Mouse (Mus musculus): ENCODE measurements around the gene Etfrf1. TPM values are rescaled to one million over a fixed set of nuclear protein-coding genes. Genes with fewer than 3 reads are reported as not detected.

Gene Etfrf1
- polyA plus RNA-seq, 1 experiment from 2014 or later: 30.8 TPM

DNA sequence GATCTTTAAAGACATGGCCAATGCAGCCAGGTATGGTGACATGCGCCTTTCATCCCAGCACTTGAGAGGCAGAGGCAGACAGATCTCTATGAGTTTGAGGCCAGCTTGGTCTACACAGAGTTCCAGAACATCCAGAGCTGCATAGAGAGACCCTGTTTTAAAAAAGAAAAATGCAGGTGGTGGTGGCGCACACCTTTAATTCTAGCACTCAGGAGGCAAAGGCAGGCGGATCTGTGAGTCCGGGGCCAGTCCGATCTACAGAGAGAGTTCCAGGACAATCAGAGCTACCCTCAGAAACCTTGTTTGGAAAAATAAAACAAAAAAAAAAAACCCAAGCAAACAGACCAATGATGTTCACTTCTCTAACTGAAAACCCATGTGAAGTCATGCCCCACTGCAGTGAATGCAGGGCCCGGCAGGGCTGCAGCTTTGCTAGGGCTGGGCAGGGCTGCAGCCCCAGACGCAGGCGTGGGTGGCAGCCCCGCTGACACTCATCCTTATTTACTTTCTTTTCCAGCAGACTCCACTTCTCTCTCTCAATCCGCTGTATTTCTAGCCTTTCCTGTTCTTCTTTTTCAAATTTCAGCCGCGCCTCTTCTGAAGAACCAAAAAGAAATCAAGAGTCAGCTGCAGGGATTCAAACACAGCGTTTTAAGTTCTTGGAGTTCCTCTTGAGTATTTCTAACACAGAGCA is 8.4 kb upstream of the Etfrf1 start:
- 84% methylated on average over 13 of the region's 13 CpGs for WGBS
- peak; percentile 9 for DNase-seq (ENCODE audit: low spot score)

DNA sequence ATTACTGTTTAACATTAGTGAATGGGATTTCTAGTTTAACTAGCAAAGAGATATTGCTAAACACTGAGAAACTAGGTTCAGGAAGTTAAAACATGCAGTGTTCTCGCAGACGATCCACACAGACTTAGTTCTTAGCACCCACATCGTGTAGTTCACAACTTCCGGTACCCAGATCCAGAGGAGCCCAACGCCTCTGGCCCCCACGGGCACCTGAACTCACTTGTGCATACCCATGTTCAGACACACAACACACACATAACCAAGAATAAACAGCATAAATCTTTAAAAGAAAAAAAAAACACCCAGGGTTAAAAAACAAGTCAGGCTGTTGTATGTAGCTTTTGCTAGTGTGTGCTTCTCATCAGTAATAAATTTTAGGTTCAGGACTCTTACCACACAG is 6.5 kb upstream of the Etfrf1 start:
- no peak overlapping the region for H3K27ac ChIP-seq
- no peaks in the 10 kb centered on the region for H3K36me3 ChIP-seq
- DNase-seq (ENCODE audit: low spot score): no peak
- no peaks in the 10 kb centered on the region for H3K9me3 ChIP-seq (replicated peaks)
- H3K27me3 ChIP-seq (ENCODE audit: low read depth, poor library complexity, severe bottlenecking): no peaks in the 10 kb centered on the region
- 93% methylated on average over 6 of the region's 6 CpGs for WGBS
- H3K4me3 ChIP-seq: no peak overlapping the region
- no peaks in the 10 kb centered on the region for H3K4me1 ChIP-seq

More for the DNA sequence above, 8.4 kb upstream of the Etfrf1 start:
- no peak overlapping the region for H3K27ac ChIP-seq
- no peaks in the 10 kb centered on the region for H3K27me3 ChIP-seq (ENCODE audit: low read depth, poor library complexity, severe bottlenecking)
- no peaks in the 10 kb centered on the region for H3K9me3 ChIP-seq (replicated peaks)
- H3K4me1 ChIP-seq: no peaks in the 10 kb centered on the region
- no peak overlapping the region for H3K4me3 ChIP-seq
- H3K36me3 ChIP-seq: no peaks in the 10 kb centered on the region

- peak; percentile 6 for DNase-seq (ENCODE audit: low spot score)
- Histone ChIP-seq H3K4me1 (peaks cover 2% of the 10 kb centered on the region; the same call in 1 of the 2 replicates), H3K27ac (no peak overlapping the region), H3K4me3 (no peak overlapping the region), H3K36me3 (no peaks in the 10 kb centered on the region), H3K27me3 (ENCODE audit: low read depth, poor library complexity, severe bottlenecking) (no peaks in the 10 kb centered on the region), H3K9me3 (replicated peaks) (no peaks in the 10 kb centered on the region)
- WGBS: 77% methylated on average over 10 of the region's 10 CpGs
Measured at GRCm38 (mm10) chr6:145205142-145205541, 5.8 kb upstream of the Etfrf1 start.

- Histone ChIP-seq H3K27me3 (ENCODE audit: low read depth, poor library complexity, severe bottlenecking) (no peaks in the 10 kb centered on the region), H3K4me1 (peaks cover 12% of the 10 kb centered on the region), H3K36me3 (no peaks in the 10 kb centered on the region), H3K4me3 (peak overlapping the region; percentile 81), H3K27ac (0 out of 2 replicates have a peak overlapping the region, but pooled peaks have one; percentile 97), H3K9me3 (replicated peaks) (no peaks in the 10 kb centered on the region)
- DNase-seq (ENCODE audit: low spot score): no peak
- 45% methylated on average over 8 of the region's 8 CpGs for WGBS
Measured at GRCm38 (mm10) chr6:145210056-145210680, 766 bp upstream of the Etfrf1 start.

- Histone ChIP-seq H3K4me3 (peak overlapping the region; percentile 81), H3K9me3 (replicated peaks) (no peaks in the 10 kb centered on the region), H3K27me3 (ENCODE audit: low read depth, poor library complexity, severe bottlenecking) (no peaks in the 10 kb centered on the region), H3K36me3 (peaks cover 9% of the 10 kb centered on the region), H3K27ac (peak overlapping the region; percentile 97), H3K4me1 (peaks cover 12% of the 10 kb centered on the region)
- no peak for DNase-seq (ENCODE audit: low spot score)
- WGBS: 4% methylated on average over 21 of the region's 21 CpGs
Measured at GRCm38 (mm10) chr6:145211376-145212305, 707 bp downstream of the Etfrf1 start.

DNA sequence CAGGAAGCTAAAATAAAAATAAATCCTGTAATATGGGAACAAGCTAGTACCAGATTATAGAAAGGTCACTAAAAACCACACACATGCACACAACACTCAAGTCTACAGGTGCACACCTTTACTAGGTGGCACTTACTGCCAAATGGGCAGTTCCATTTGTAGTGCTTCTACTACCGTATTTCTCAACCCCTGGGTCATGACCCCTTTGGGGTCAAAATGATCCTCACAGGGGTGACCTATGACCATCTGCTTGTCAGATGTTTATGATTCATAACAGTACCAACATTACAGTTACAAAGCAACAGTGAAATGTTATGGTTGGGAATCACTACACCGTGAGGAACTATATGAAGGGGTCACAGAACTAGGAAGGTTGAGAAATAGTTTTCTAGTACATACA is 3.0 kb downstream of the Etfrf1 start:
- H3K4me1 ChIP-seq: peaks cover 12% of the 10 kb centered on the region
- no peak overlapping the region for H3K27ac ChIP-seq
- peaks cover 20% of the 10 kb centered on the region for H3K36me3 ChIP-seq
- no peak for DNase-seq (ENCODE audit: low spot score)
- H3K4me3 ChIP-seq: no peak overlapping the region
- no peaks in the 10 kb centered on the region for H3K27me3 ChIP-seq (ENCODE audit: low read depth, poor library complexity, severe bottlenecking)
- WGBS: 83% methylated on average over 2 of the region's 2 CpGs
- no peaks in the 10 kb centered on the region for H3K9me3 ChIP-seq (replicated peaks)

DNA sequence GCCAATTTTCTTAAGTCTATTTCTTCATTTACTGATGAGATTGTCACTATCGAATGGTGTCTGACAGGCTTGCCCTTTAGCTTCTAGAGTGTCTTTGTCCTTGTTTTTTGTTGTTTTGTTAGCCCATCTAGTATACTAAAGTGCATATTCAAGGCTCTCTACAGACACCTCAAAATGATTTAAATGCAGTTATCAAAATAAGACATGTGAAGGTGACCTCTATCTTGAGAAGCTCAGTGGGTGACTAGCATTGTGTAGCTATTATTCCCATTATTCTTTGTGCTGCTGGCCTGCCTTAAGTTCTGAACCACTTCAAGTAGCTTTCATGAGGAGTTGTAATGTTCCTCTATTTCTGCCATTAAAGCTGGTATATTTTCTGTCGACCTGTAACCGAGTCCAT is 4.9 kb downstream of the Etfrf1 start:
- Histone ChIP-seq H3K36me3 (peaks cover 36% of the 10 kb centered on the region), H3K27me3 (ENCODE audit: low read depth, poor library complexity, severe bottlenecking) (no peaks in the 10 kb centered on the region), H3K4me3 (no peak overlapping the region), H3K27ac (no peak overlapping the region), H3K9me3 (replicated peaks) (no peaks in the 10 kb centered on the region), H3K4me1 (peaks cover 6% of the 10 kb centered on the region)
- no peak for DNase-seq (ENCODE audit: low spot score)
- 91% methylated on average over 3 of the region's 3 CpGs for WGBS

DNA sequence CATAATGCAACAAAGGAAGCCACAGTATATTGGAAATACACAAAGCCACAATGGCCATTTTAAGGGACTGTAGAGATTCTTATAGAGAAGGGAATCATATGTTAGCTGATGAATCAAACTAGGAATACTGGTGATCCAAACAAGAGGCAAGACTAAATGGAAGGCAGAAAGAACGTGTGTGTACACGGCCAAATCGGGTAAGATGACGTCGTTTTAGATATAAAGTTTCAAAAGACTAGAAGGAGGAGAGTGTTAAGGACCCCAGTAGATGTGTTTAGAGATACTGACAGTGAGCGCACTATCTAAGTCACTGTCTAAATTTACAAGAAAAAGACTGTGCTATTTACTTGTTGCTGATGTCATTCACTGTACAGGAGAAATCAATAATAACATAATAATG is 13.3 kb downstream of the Etfrf1 start:
- no peak overlapping the region for H3K27ac ChIP-seq
- no peaks in the 10 kb centered on the region for H3K4me1 ChIP-seq
- WGBS: 95% methylated on average over 6 of the region's 6 CpGs
- peaks cover 52% of the 10 kb centered on the region for H3K36me3 ChIP-seq
- no peak for DNase-seq (ENCODE audit: low spot score)
- no peaks in the 10 kb centered on the region for H3K9me3 ChIP-seq (replicated peaks)
- no peak overlapping the region for H3K4me3 ChIP-seq
- H3K27me3 ChIP-seq (ENCODE audit: low read depth, poor library complexity, severe bottlenecking): no peaks in the 10 kb centered on the region

GRCm38 (mm10) chr6:145226296-145226695 is 15.4 kb downstream of the Etfrf1 start:
- 96% methylated on average over 3 of the region's 3 CpGs for WGBS
- Histone ChIP-seq H3K4me3 (no peak overlapping the region), H3K27me3 (ENCODE audit: low read depth, poor library complexity, severe bottlenecking) (no peaks in the 10 kb centered on the region), H3K9me3 (replicated peaks) (no peaks in the 10 kb centered on the region), H3K36me3 (peaks cover 53% of the 10 kb centered on the region), H3K4me1 (no peaks in the 10 kb centered on the region), H3K27ac (no peak overlapping the region)
- DNase-seq (ENCODE audit: low spot score): no peak

GRCm38 (mm10) chr6:145234391-145234790 is 23.5 kb downstream of the Etfrf1 start:
- H3K4me3 ChIP-seq: no peak overlapping the region
- H3K27ac ChIP-seq: no peak overlapping the region
- H3K4me1 ChIP-seq: no peaks in the 10 kb centered on the region
- H3K9me3 ChIP-seq (replicated peaks): no peaks in the 10 kb centered on the region
- peaks cover 57% of the 10 kb centered on the region for H3K36me3 ChIP-seq
- H3K27me3 ChIP-seq (ENCODE audit: low read depth, poor library complexity, severe bottlenecking): no peaks in the 10 kb centered on the region
- DNase-seq (ENCODE audit: low spot score): no peak
- WGBS: 82% methylated on average over 1 of the region's 1 CpGs

DNA sequence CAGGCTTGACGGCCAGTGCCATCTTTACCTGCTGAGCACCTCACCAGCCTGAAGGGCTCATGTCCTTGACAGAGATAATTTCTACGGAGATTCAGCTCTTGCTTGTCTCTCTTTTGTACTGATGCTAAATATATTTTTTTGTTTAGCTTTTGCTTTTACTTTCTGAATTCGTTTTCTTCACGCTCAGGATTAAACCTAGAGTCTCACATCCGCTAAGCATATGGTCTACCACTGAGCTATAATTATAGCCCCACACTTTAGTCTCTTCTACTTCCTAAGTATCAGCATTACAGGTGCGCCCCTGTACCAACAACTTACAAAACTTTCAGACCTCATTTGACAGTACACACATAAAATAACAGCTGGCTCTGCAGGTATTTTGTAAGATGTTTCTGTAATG is 24.4 kb downstream of the Etfrf1 start:
- Histone ChIP-seq H3K4me3 (no peak overlapping the region), H3K9me3 (replicated peaks) (no peaks in the 10 kb centered on the region), H3K27ac (no peak overlapping the region), H3K36me3 (peaks cover 57% of the 10 kb centered on the region), H3K27me3 (ENCODE audit: low read depth, poor library complexity, severe bottlenecking) (no peaks in the 10 kb centered on the region), H3K4me1 (no peaks in the 10 kb centered on the region)
- 94% methylated on average over 6 of the region's 6 CpGs for WGBS
- DNase-seq (ENCODE audit: low spot score): no peak

GRCm38 (mm10) chr6:145237148-145237547 is 26.2 kb downstream of the Etfrf1 start:
- Histone ChIP-seq H3K4me3 (no peak overlapping the region), H3K36me3 (peaks cover 56% of the 10 kb centered on the region), H3K27me3 (ENCODE audit: low read depth, poor library complexity, severe bottlenecking) (no peaks in the 10 kb centered on the region), H3K27ac (no peak overlapping the region), H3K4me1 (no peaks in the 10 kb centered on the region), H3K9me3 (replicated peaks) (no peaks in the 10 kb centered on the region)
- WGBS: 90% methylated on average over 4 of the region's 4 CpGs
- DNase-seq (ENCODE audit: low spot score): no peak

GRCm38 (mm10) chr6:145240285-145240684 is 29.4 kb downstream of the Etfrf1 start:
- WGBS: 90% methylated on average over 6 of the region's 6 CpGs
- DNase-seq (ENCODE audit: low spot score): no peak

More at GRCm38 (mm10) chr6:145240285-145240684, 29.4 kb downstream of the Etfrf1 start:
- Histone ChIP-seq H3K4me1 (no peaks in the 10 kb centered on the region), H3K4me3 (no peak overlapping the region), H3K36me3 (peaks cover 60% of the 10 kb centered on the region), H3K9me3 (replicated peaks) (no peaks in the 10 kb centered on the region), H3K27me3 (ENCODE audit: low read depth, poor library complexity, severe bottlenecking) (no peaks in the 10 kb centered on the region), H3K27ac (no peak overlapping the region)
